Mouse (Mus musculus) forebrain, postnatal 0 days (tissue): Measurements from ENCODE around the gene Crybb3. TPM values are rescaled to one million over a fixed set of nuclear protein-coding genes. Genes with fewer than 3 reads are reported as not detected.
A peak's percentile ranks its signal among the peaks of the same experiment; 100 is the strongest.

Experiments used
- ATAC-seq: fragments of 200-750 bp; cut with Nextera tagmentation; 2 replicates; pipeline ENCODE4 v1.8.0; 2017; ENCODE audit warnings: mild to moderate bottlenecking, moderate library complexity
- DNase-seq: peaks from one replicate; pipeline ENCODE4 v3.0.0-alpha.2; 2015
- H3K27ac ChIP-seq: fragments of 300-500 bp; sonication (generic); 2 replicates; pipeline ENCODE4 v1.5.1; 2014; ENCODE audit warnings: low read depth, mild to moderate bottlenecking, antibody characterized with exemption, low read length, moderate library complexity, mixed read lengths
- H3K27me3 ChIP-seq: fragments of 300-500 bp; sonication (generic); 2 replicates; pipeline ENCODE4 v1.6.1; 2014; ENCODE audit warnings: mild to moderate bottlenecking, low read length, mixed read lengths; ENCODE audit not compliant: insufficient read depth
- H3K36me3 ChIP-seq: fragments of 300-500 bp; sonication (generic); 2 replicates; pipeline ENCODE4 v1.6.1; 2014; ENCODE audit warnings: mild to moderate bottlenecking, moderate library complexity; ENCODE audit not compliant: insufficient read depth
- H3K4me1 ChIP-seq: fragments of 300-500 bp; sonication (generic); 2 replicates; pipeline ENCODE4 v1.6.1; 2014; ENCODE audit warnings: antibody characterized with exemption; ENCODE audit not compliant: insufficient read depth
- H3K4me2 ChIP-seq: fragments of 300-500 bp; sonication (generic); 2 replicates; pipeline ENCODE4 v1.6.1; 2014; ENCODE audit warnings: low read depth, mild to moderate bottlenecking, moderate library complexity
- H3K4me3 ChIP-seq: fragments of 300-500 bp; sonication (generic); 2 replicates; pipeline ENCODE4 v1.5.1; 2014; ENCODE audit warnings: low read depth, low read length, mixed read lengths
- H3K9ac ChIP-seq: fragments of 300-500 bp; sonication (generic); 2 replicates; pipeline ENCODE4 v1.6.1; 2014; ENCODE audit warnings: mild to moderate bottlenecking
- H3K9me3 ChIP-seq: fragments of 300-500 bp; sonication (generic); 2 replicates; pipeline ENCODE4 v1.6.1; 2016; ENCODE audit warnings: low read length
- CTCF ChIP-seq: sonication (generic); IDR thresholded peaks from 2 replicates; pipeline ENCODE4 v1.5.1; 2016; ENCODE audit warnings: antibody characterized with exemption, control low read depth, low read depth
- WGBS: fragments of 180-500 bp; shearing (Covaris S2); extraction: QIAGEN DNeasy Blood & Tissue Kit; methylation state at CpG from one replicate; pipeline ENCODE4 v1.1.7; 2014; 5-methylcytosine and 5-hydroxymethylcytosine counted together
- polyA plus RNA-seq: library from polyadenylated mRNA; unstranded; fragments of >200 nt; fragmentation: Nextera tagmentation; extraction: Ambion mirVana; gene quantifications from 2 replicates; pipeline ENCODE4 v1.2.1, GENCODE M21; 2015
- total RNA-seq: library from RNA; depleted of rRNA; stranded (reverse); fragments of >200 nt; gene quantifications from 2 replicates; pipeline ENCODE4 v1.2.3, GENCODE M21; 2014

Gene Crybb3
- total and polyA plus RNA-seq, 2 experiments from 2014 or later: 0.81 to 1.6 TPM

- WGBS: 49% methylated on average over 7 of the region's 7 CpGs
- Histone ChIP-seq H3K4me3 (no peak overlapping the region), H3K9ac (no peak overlapping the region), H3K36me3 (no peaks in the 10 kb centered on the region), H3K9me3 (no peaks in the 10 kb centered on the region), H3K4me1 (peaks cover 8% of the 10 kb centered on the region; the same call in 1 of the 2 replicates), H3K4me2 (no peak overlapping the region), H3K27ac (no peak overlapping the region; the same call in 1 of the 2 replicates), H3K27me3 (no peaks in the 10 kb centered on the region)
- no peak for TF ChIP-seq CTCF
- DNase-seq (no peak), ATAC-seq (no peak)
Observed at GRCm38 (mm10) chr5:113050581-113051185, 30.7 kb downstream of the Crybb3 start.

DNA sequence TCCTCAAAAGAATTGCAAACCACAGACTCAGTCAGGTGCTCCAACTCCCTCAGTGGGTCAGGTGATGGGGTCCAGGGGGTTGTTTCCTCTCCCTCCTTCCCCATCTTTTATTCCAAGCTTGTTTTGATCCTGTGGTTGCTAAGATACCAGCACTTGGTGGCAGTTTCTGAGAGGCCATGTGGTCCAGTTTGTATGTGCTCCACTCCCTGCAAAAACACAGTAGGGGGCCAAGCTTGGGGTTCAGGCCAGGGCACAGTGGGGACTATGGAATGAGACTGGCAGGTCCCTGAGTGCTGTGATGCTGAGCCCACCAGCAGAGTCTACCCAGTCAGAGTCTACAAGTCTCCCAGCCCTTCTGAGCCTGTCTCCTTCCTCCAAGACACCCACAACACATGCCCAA is 31.5 kb downstream of the Crybb3 start:
- Histone ChIP-seq H3K9me3 (no peaks in the 10 kb centered on the region), H3K4me2 (no peak overlapping the region), H3K27me3 (no peaks in the 10 kb centered on the region), H3K9ac (no peak overlapping the region), H3K36me3 (no peaks in the 10 kb centered on the region), H3K4me1 (peaks cover 8% of the 10 kb centered on the region; the same call in 1 of the 2 replicates), H3K4me3 (no peak overlapping the region), H3K27ac (peak overlapping the region; percentile 45; the same call in 1 of the 2 replicates)
- DNase-seq (no peak), ATAC-seq (peak; percentile 44)
- no peak for TF ChIP-seq CTCF

GRCm38 (mm10) chr5:113045511-113046273 is 35.7 kb downstream of the Crybb3 start:
- DNase-seq (peak; percentile 67), ATAC-seq (peak; percentile 61)
- H3K4me2 ChIP-seq: no peak overlapping the region
- H3K4me3 ChIP-seq: no peak overlapping the region
- no peaks in the 10 kb centered on the region for H3K27me3 ChIP-seq
- WGBS: 54% methylated on average over 10 of the region's 10 CpGs
- H3K9me3 ChIP-seq: no peaks in the 10 kb centered on the region
- no peak overlapping the region for H3K9ac ChIP-seq
- TF ChIP-seq CTCF: no peak
- H3K4me1 ChIP-seq: peaks cover 15% of the 10 kb centered on the region; the same call in 1 of the 2 replicates
- peak overlapping the region; percentile 60 for H3K27ac ChIP-seq
- H3K36me3 ChIP-seq: no peaks in the 10 kb centered on the region

GRCm38 (mm10) chr5:113043531-113043930 is 37.9 kb downstream of the Crybb3 start:
- no peak overlapping the region for H3K4me3 ChIP-seq
- no peak overlapping the region for H3K9ac ChIP-seq
- DNase-seq (no peak), ATAC-seq (no peak)
- peaks cover 10% of the 10 kb centered on the region for H3K4me1 ChIP-seq
- no peaks in the 10 kb centered on the region for H3K36me3 ChIP-seq
- no peak overlapping the region for H3K4me2 ChIP-seq
- 45% methylated on average over 8 of the region's 8 CpGs for WGBS
- H3K9me3 ChIP-seq: no peaks in the 10 kb centered on the region
- no peak overlapping the region for H3K27ac ChIP-seq
- TF ChIP-seq CTCF: no peak
- H3K27me3 ChIP-seq: no peaks in the 10 kb centered on the region

DNA sequence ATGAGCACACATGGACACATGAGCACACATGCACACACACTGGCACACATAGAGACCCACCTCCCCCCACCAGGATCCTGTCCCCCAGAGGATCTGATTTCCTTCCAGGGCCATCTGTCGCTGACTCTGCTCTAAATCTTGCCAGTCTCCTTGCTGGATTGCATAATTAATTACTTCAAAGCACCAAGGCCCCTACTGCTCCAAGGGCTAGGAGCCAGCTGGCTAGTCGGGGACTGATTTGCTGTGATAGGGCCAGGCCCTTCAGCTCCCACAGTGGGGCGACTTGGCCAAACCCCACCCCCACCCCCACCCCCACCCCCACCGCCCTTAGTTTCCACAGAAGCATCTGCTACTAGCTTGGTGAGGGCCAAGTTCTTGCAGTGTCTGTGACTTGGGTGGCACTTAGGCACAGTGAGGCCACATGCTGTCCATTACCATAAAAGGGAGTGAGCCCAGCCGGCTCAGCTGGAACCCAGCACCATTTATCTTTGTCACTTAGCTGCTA is 39.8 kb downstream of the Crybb3 start:
- DNase-seq: peak; percentile 91
- Histone ChIP-seq H3K27me3 (no peaks in the 10 kb centered on the region), H3K9me3 (no peaks in the 10 kb centered on the region), H3K27ac (0 out of 2 replicates have a peak overlapping the region, but pooled peaks have one; percentile 50), H3K4me3 (no peak overlapping the region), H3K9ac (no peak overlapping the region), H3K4me2 (no peak overlapping the region), H3K36me3 (no peaks in the 10 kb centered on the region), H3K4me1 (peaks cover 11% of the 10 kb centered on the region)
- peak; percentile 88 for ATAC-seq
- TF ChIP-seq CTCF: no peak
- WGBS: 5% methylated on average over 5 of the region's 5 CpGs

- H3K36me3 ChIP-seq: no peaks in the 10 kb centered on the region
- no peaks in the 10 kb centered on the region for H3K9me3 ChIP-seq
- H3K4me3 ChIP-seq: no peak overlapping the region
- TF ChIP-seq CTCF: no peak
- no peak overlapping the region for H3K4me2 ChIP-seq
- H3K27me3 ChIP-seq: no peaks in the 10 kb centered on the region
- H3K4me1 ChIP-seq: peaks cover 11% of the 10 kb centered on the region
- H3K9ac ChIP-seq: no peak overlapping the region
- WGBS: 39% methylated on average over 6 of the region's 6 CpGs
- DNase-seq: no peak
- no peak overlapping the region for H3K27ac ChIP-seq
- ATAC-seq: no peak
Observed at GRCm38 (mm10) chr5:113040776-113041175, 40.6 kb downstream of the Crybb3 start.

GRCm38 (mm10) chr5:113038601-113039000 is 42.8 kb downstream of the Crybb3 start:
- no peaks in the 10 kb centered on the region for H3K9me3 ChIP-seq
- no peak overlapping the region for H3K4me3 ChIP-seq
- DNase-seq: no peak
- no peak for TF ChIP-seq CTCF
- H3K27me3 ChIP-seq: no peaks in the 10 kb centered on the region
- H3K27ac ChIP-seq: no peak overlapping the region
- H3K4me1 ChIP-seq: peaks cover 18% of the 10 kb centered on the region
- WGBS: 66% methylated on average over 6 of the region's 6 CpGs
- peak; percentile 47; the same call in 1 of the 2 replicates for ATAC-seq
- no peaks in the 10 kb centered on the region for H3K36me3 ChIP-seq
- no peak overlapping the region for H3K4me2 ChIP-seq
- no peak overlapping the region for H3K9ac ChIP-seq
